In the genomic region with DNA sequence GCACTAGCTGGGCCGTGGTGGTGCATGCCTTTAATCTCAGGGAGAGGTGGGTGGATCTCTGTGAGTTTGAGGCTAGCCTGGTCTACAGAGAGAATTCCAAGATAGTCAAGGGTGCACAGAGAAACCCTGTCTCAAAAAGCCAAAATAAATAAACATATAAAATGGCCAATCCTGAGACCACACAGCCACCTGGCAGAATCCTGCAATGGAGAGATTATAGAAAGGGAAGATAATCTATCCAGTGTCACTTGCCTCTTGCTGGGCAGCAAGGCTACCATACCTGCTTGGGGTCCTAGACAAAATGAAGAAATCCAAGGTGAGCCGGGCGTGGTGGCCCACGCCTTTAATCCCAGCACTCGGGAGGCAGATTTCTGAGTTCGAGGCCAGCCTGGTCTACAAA, we compare ENCODE assay signal across 25 mouse cellular contexts. TPM values are rescaled to one million over a fixed set of nuclear protein-coding genes. Genes with fewer than 3 reads are reported as not detected.
DNase-seq lines count a peak whose midpoint lies in the region; ATAC-seq lines count a peak whose summit lies in the region.
"Had no signal": no experiment of that assay in that cellular context is flagged by ENCODE, and none has a peak within 500 bp of the region (broad histone marks: within the 10 kb centered on the region; RNA-seq: fewer than 3 reads in every experiment).

No protein-coding gene starts in this region.

- no peaks in the 10 kb centered on the region for H3K27me3 ChIP-seq in erythroblast, embryonic 14.5 days (ENCODE audit: control insufficient read depth)
- no peaks in the 10 kb centered on the region for H3K27me3 ChIP-seq in liver, embryonic 12.5 days (replicated peaks)
- no peaks in the 10 kb centered on the region for H3K27me3 ChIP-seq in liver, embryonic 15.5 days
- H3K27me3 ChIP-seq: embryonic facial prominence, embryonic 13.5 days; hindbrain, embryonic 12.5 days; hindbrain, embryonic 15.5 days had no signal

- H3K9ac ChIP-seq in liver, embryonic 12.5 days = peak overlapping the region; percentile 65; the same call in 1 of the 2 replicates
- no peak overlapping the region for H3K9ac ChIP-seq in liver, embryonic 15.5 days
- H3K9ac ChIP-seq: embryonic facial prominence, embryonic 13.5 days; forebrain, postnatal 0 days; hindbrain, embryonic 12.5 days; hindbrain, embryonic 15.5 days had no signal

- H3K4me3 ChIP-seq in erythroblast, embryonic 14.5 days (replicated peaks) = peak overlapping the region; percentile 7
- H3K4me3 ChIP-seq in liver, embryonic 12.5 days = no peak overlapping the region
- H3K4me3 ChIP-seq in liver, embryonic 15.5 days (replicated peaks) = no peak overlapping the region
- H3K4me3 ChIP-seq: embryonic facial prominence, embryonic 10.5 days; embryonic facial prominence, embryonic 13.5 days; gastrocnemius, adult 2 months; hindbrain, embryonic 12.5 days; hindbrain, embryonic 15.5 days had no signal

- 54% methylated on average over 6 of the region's 6 CpGs for WGBS in liver, embryonic 12.5 days (ENCODE audit: insufficient replicate concordance)
- 40% methylated on average over 6 of the region's 6 CpGs for WGBS in liver, embryonic 15.5 days (ENCODE audit: insufficient replicate concordance)

- H3K4me1 ChIP-seq in erythroblast, embryonic 14.5 days (ENCODE audit: control insufficient read depth) = peaks cover 74% of the 10 kb centered on the region
- peaks cover 67% of the 10 kb centered on the region for H3K4me1 ChIP-seq in liver, embryonic 12.5 days
- peaks cover 66% of the 10 kb centered on the region for H3K4me1 ChIP-seq in liver, embryonic 15.5 days (replicated peaks)

- no peak for ATAC-seq in erythroblast, adult 5-6 weeks (replicated peaks; ENCODE audit: low FRiP score, poor library complexity, severe bottlenecking)
- ATAC-seq in liver, embryonic 12.5 days = no peak
- ATAC-seq in liver, embryonic 15.5 days (ENCODE audit: insufficient read depth) = no peak
- ATAC-seq in megakaryocyte-erythroid progenitor cell, adult 5-6 weeks (replicated peaks; ENCODE audit: low FRiP score, low TSS enrichment, poor library complexity, severe bottlenecking) = 0 out of 2 replicates have a peak, but pooled peaks have one; percentile 10
- ATAC-seq: forebrain, embryonic 14.5 days; forebrain, postnatal 0 days had no signal

- peak overlapping the region; percentile 97 for H3K27ac ChIP-seq in liver, embryonic 12.5 days
- H3K27ac ChIP-seq in liver, embryonic 15.5 days (replicated peaks) = peak overlapping the region; percentile 98
- H3K27ac ChIP-seq: embryonic facial prominence, embryonic 10.5 days; embryonic facial prominence, embryonic 13.5 days; gastrocnemius, adult 2 months; hindbrain, embryonic 12.5 days; hindbrain, embryonic 15.5 days had no signal

- DNase-seq in cerebellum, postnatal 10 days = no peak
- no peak for DNase-seq in left cerebral cortex, adult 11 months (ENCODE audit: low spot score)
- no peak for DNase-seq in embryo, embryonic 10.5 days (ENCODE audit: low spot score)
- DNase-seq: adrenal gland, adult 2 months; adrenal gland, postnatal 14 days; cerebellum, adult 9-10 months; cerebellum, postnatal 25 days; embryo, embryonic 11 days; forebrain, postnatal 0 days; gastrocnemius, adult 2 months; gastrocnemius, postnatal 14 days; heart, adult 11 months had no signal

- peak overlapping the region; percentile 60 for H3K4me2 ChIP-seq in liver, embryonic 12.5 days
- H3K4me2 ChIP-seq in liver, embryonic 15.5 days = peak overlapping the region; percentile 73
- H3K4me2 ChIP-seq: embryonic facial prominence, embryonic 13.5 days; heart, embryonic 11.5 days; hindbrain, embryonic 12.5 days; hindbrain, embryonic 15.5 days had no signal

- no peaks in the 10 kb centered on the region for H3K9me3 ChIP-seq in erythroblast, embryonic 14.5 days (ENCODE audit: control insufficient read depth, low read length)
- no peaks in the 10 kb centered on the region for H3K9me3 ChIP-seq in liver, embryonic 12.5 days (replicated peaks)
- no peaks in the 10 kb centered on the region for H3K9me3 ChIP-seq in liver, embryonic 15.5 days (replicated peaks)
- H3K9me3 ChIP-seq: embryonic facial prominence, embryonic 10.5 days; embryonic facial prominence, embryonic 13.5 days; hindbrain, embryonic 12.5 days; hindbrain, embryonic 15.5 days had no signal

- peaks cover 15% of the 10 kb centered on the region for H3K36me3 ChIP-seq in erythroblast, embryonic 14.5 days (ENCODE audit: control insufficient read depth)
- no peaks in the 10 kb centered on the region for H3K36me3 ChIP-seq in liver, embryonic 12.5 days
- H3K36me3 ChIP-seq in liver, embryonic 15.5 days (replicated peaks) = no peaks in the 10 kb centered on the region
- H3K36me3 ChIP-seq: embryonic facial prominence, embryonic 10.5 days; embryonic facial prominence, embryonic 13.5 days; hindbrain, embryonic 12.5 days; hindbrain, embryonic 15.5 days had no signal

RNA-seq across cellular contexts. Expression of gene Tab1, which starts 2.9 kb away (rescaled TPM):
- polyA plus RNA-seq in erythroblast, embryonic 14.5 days (2012) = 2.2 and 3.3 TPM in 2 replicates
- total RNA-seq in erythroblast, adult 5-6 weeks (2015; ENCODE audit: low replicate concordance) = 0.58 and 10.9 TPM in 2 replicates
- total RNA-seq in erythroblast, adult 5-6 weeks (2017; ENCODE audit: low replicate concordance) = 6.5 and 13.5 TPM in 2 replicates
- polyA plus RNA-seq in liver, embryonic 12.5 days (2016; fragmentation: Nextera tagmentation; extraction: Ambion mirVana) = 18.5 and 18.9 TPM in 2 replicates
- 11.0 and 12.7 TPM in 2 replicates for polyA plus RNA-seq in liver, embryonic 15.5 days (2015; fragmentation: Nextera tagmentation; extraction: Ambion mirVana)
- total RNA-seq in megakaryocyte-erythroid progenitor cell, adult 5-6 weeks (2014; fragmentation: Nextera tagmentation) = 34.4 and 68.3 TPM in 2 replicates
- total RNA-seq in megakaryocyte-erythroid progenitor cell, adult 5-6 weeks (2017) = 13.8 and 20.4 TPM in 2 replicates

RNA-seq across cellular contexts. Expression of gene Rpl3, which starts 38.3 kb away (rescaled TPM):
- 12.0 and 25.2 TPM in 2 replicates for polyA plus RNA-seq in erythroblast, embryonic 14.5 days (2012)
- 449 and 474 TPM in 2 replicates for total RNA-seq in erythroblast, adult 5-6 weeks (2015; ENCODE audit: low replicate concordance)
- 532 and 676 TPM in 2 replicates for total RNA-seq in erythroblast, adult 5-6 weeks (2017; ENCODE audit: low replicate concordance)
- 912 and 924 TPM in 2 replicates for polyA plus RNA-seq in liver, embryonic 12.5 days (2016; fragmentation: Nextera tagmentation; extraction: Ambion mirVana)
- 539 and 552 TPM in 2 replicates for polyA plus RNA-seq in liver, embryonic 15.5 days (2015; fragmentation: Nextera tagmentation; extraction: Ambion mirVana)
- 2,690 and 2,775 TPM in 2 replicates for total RNA-seq in megakaryocyte-erythroid progenitor cell, adult 5-6 weeks (2014; fragmentation: Nextera tagmentation)
- 3,160 and 3,275 TPM in 2 replicates for total RNA-seq in megakaryocyte-erythroid progenitor cell, adult 5-6 weeks (2017)

RNA-seq across cellular contexts. Expression of gene Syngr1, which starts 38.8 kb away (rescaled TPM):
- polyA plus RNA-seq in erythroblast, embryonic 14.5 days (2012) = 0.41 and 1.5 TPM in 2 replicates
- 5.8 and 8.6 TPM in 2 replicates for total RNA-seq in erythroblast, adult 5-6 weeks (2015; ENCODE audit: low replicate concordance)
- 6.0 and 7.1 TPM in 2 replicates for total RNA-seq in erythroblast, adult 5-6 weeks (2017; ENCODE audit: low replicate concordance)
- polyA plus RNA-seq in liver, embryonic 12.5 days (2016; fragmentation: Nextera tagmentation; extraction: Ambion mirVana) = 20.4 and 21.9 TPM in 2 replicates
- 12.7 and 13.0 TPM in 2 replicates for polyA plus RNA-seq in liver, embryonic 15.5 days (2015; fragmentation: Nextera tagmentation; extraction: Ambion mirVana)
- 12.7 and 18.1 TPM in 2 replicates for total RNA-seq in megakaryocyte-erythroid progenitor cell, adult 5-6 weeks (2014; fragmentation: Nextera tagmentation)
- 5.9 and 7.0 TPM in 2 replicates for total RNA-seq in megakaryocyte-erythroid progenitor cell, adult 5-6 weeks (2017)

RNA-seq across cellular contexts. Expression of gene Mgat3, which starts 43.5 kb away (rescaled TPM):
- not detected in 2 replicates for polyA plus RNA-seq in erythroblast, embryonic 14.5 days (2012)
- not detected in 2 replicates for total RNA-seq in erythroblast, adult 5-6 weeks (2015; ENCODE audit: low replicate concordance)
- not detected in 2 replicates for total RNA-seq in erythroblast, adult 5-6 weeks (2017; ENCODE audit: low replicate concordance)
- 0.96 and 1.2 TPM in 2 replicates for polyA plus RNA-seq in liver, embryonic 12.5 days (2016; fragmentation: Nextera tagmentation; extraction: Ambion mirVana)
- polyA plus RNA-seq in liver, embryonic 15.5 days (2015; fragmentation: Nextera tagmentation; extraction: Ambion mirVana) = 0.54 and 0.55 TPM in 2 replicates
- not detected in 2 replicates for total RNA-seq in megakaryocyte-erythroid progenitor cell, adult 5-6 weeks (2014; fragmentation: Nextera tagmentation)
- not detected in 2 replicates for total RNA-seq in megakaryocyte-erythroid progenitor cell, adult 5-6 weeks (2017)
- total RNA-seq: common myeloid progenitor, adult 5-6 weeks; hematopoietic stem cell, adult 5-6 weeks had no signal

Comparison
In these comparisons a context has a peak if more than half of its experiments do, and no peak if none do; other contexts are left out.
1. RNA of gene Rpl3, which starts 38.3 kb away (polyA plus RNA-seq): 912 to 924 TPM in liver, embryonic 12.5 days and 539 to 552 TPM in liver, embryonic 15.5 days; 12.0 to 25.2 TPM in erythroblast, embryonic 14.5 days; every median in the first group is over 10 times any median in the second.